Mouse (Mus musculus) gastrocnemius, adult 2 months (tissue): ENCODE results near the gene Itgal. TPM values are rescaled to one million over a fixed set of nuclear protein-coding genes. Genes with fewer than 3 reads are reported as not detected.
"Not testable (repeated sequence)": the region's sequence is repeated elsewhere in the genome, so short reads cannot be mapped to it uniquely, and the experiment has no call there.

Experiments used
- DNase-seq: peaks from one replicate; pipeline ENCODE4 v3.0.0; 2022
- H3K27ac ChIP-seq: fragments of 200-600 bp; 2 replicates; pipeline ENCODE4 v1.8.1; 2022; ENCODE audit warnings: mild to moderate bottlenecking
- H3K4me3 ChIP-seq: fragments of 200-600 bp; 2 replicates; pipeline ENCODE4 v1.8.1; 2022; ENCODE audit warnings: mild to moderate bottlenecking, moderate library complexity
- CTCF ChIP-seq: fragments of 200-600 bp; IDR thresholded peaks from 2 replicates; pipeline ENCODE4 v1.8.1; 2022; ENCODE audit warnings: antibody characterized with exemption, mild to moderate bottlenecking, moderate library complexity
- intact Hi-C: fragments of 180-260 bp; cut with DNase I; formaldehyde crosslinking; loops from one replicate; pipeline ENCODE4 v1.15.1; 2025
- total RNA-seq, 2 experiments: library from RNA; stranded (reverse); gene quantifications; 2 replicates each; pipeline ENCODE4 v1.2.3; 2021

The Itgal gene
- total RNA-seq, 2 experiments from 2014 or later, result 0.15 to 0.25 TPM

- TF ChIP-seq CTCF, result no peak
- H3K27ac ChIP-seq, result no peak overlapping the region
- intact Hi-C loops, result no loop called here
Observed at GRCm38 (mm10) chr7:127351230-127352004, 55.4 kb downstream of the Itgal start.

GRCm38 (mm10) chr7:127355796-127356195 is 59.7 kb downstream of the Itgal start:
- no peak for TF ChIP-seq CTCF
- DNase-seq, result no peak
- no peak overlapping the region for H3K27ac ChIP-seq
- no peak overlapping the region for H3K4me3 ChIP-seq
- intact Hi-C loops, result no loop called here

More at GRCm38 (mm10) chr7:127351230-127352004, 55.4 kb downstream of the Itgal start:
- H3K4me3 ChIP-seq, result no peak overlapping the region
- no peak for DNase-seq

GRCm38 (mm10) chr7:127357871-127358270 is 61.8 kb downstream of the Itgal start:
- intact Hi-C loops, result no loop called here
- DNase-seq, result no peak
- Histone ChIP-seq H3K27ac (no peak overlapping the region), H3K4me3 (no peak overlapping the region)
- no peak for TF ChIP-seq CTCF

- no peak for DNase-seq
- intact Hi-C loops, result no loop called here
- no peak overlapping the region for H3K4me3 ChIP-seq
- TF ChIP-seq CTCF, result no peak
- H3K27ac ChIP-seq, result no peak overlapping the region
Observed at GRCm38 (mm10) chr7:127358472-127358871, 62.4 kb downstream of the Itgal start.

GRCm38 (mm10) chr7:127360265-127360664 is 64.2 kb downstream of the Itgal start:
- DNase-seq, result no peak
- H3K27ac ChIP-seq, result no peak overlapping the region
- H3K4me3 ChIP-seq, result no peak overlapping the region
- no peak for TF ChIP-seq CTCF
- intact Hi-C loops, result loop anchor here (5.0 to 10.0 kb wide), 2 partner anchors 47 to 115 kb away; partner anchors contain the start of genes Fbrs and Zfp764

GRCm38 (mm10) chr7:127361449-127361848 is 65.4 kb downstream of the Itgal start:
- intact Hi-C loops, result loop anchor here (5.0 to 10.0 kb wide), 2 partner anchors 46 to 113 kb away; partner anchors contain the start of genes Fbrs and Zfp764
- no peak overlapping the region for H3K4me3 ChIP-seq
- no peak overlapping the region for H3K27ac ChIP-seq
- TF ChIP-seq CTCF, result no peak
- no peak for DNase-seq

- peak; percentile 90 for TF ChIP-seq CTCF
- Histone ChIP-seq H3K27ac (0 out of 2 replicates have a peak overlapping the region, but pooled peaks have one; percentile 43), H3K4me3 (peak overlapping the region; percentile 64)
- intact Hi-C loops, result loop anchor here (2.0 to 10.0 kb wide), 3 partner anchors 45 to 136 kb away; partner anchors contain the start of genes Fbrs and Zfp764
- peak; percentile 29 for DNase-seq
Observed at GRCm38 (mm10) chr7:127362418-127362817, 66.4 kb downstream of the Itgal start.

- H3K27ac ChIP-seq, result peak overlapping the region; percentile 58
- peak; percentile 39 for DNase-seq
- intact Hi-C loops, result loop anchor here (2.0 to 10.0 kb wide), 3 partner anchors 44 to 135 kb away; partner anchors contain the start of genes Fbrs and Zfp764
- H3K4me3 ChIP-seq, result peak overlapping the region; percentile 71
- TF ChIP-seq CTCF, result no peak
Observed at GRCm38 (mm10) chr7:127363475-127363921, 67.4 kb downstream of the Itgal start.

- peak; percentile 30 for DNase-seq
- intact Hi-C loops, result loop anchor here (2.0 to 10.0 kb wide), 3 partner anchors 31 to 111 kb away; partner anchors contain the start of genes Fbrs and Zfp764
- H3K27ac ChIP-seq, result peak overlapping the region; percentile 58
- no peak for TF ChIP-seq CTCF
- H3K4me3 ChIP-seq, result peak overlapping the region; percentile 71
Observed at GRCm38 (mm10) chr7:127364166-127364565, 68.1 kb downstream of the Itgal start.

- Histone ChIP-seq H3K4me3 (no peak overlapping the region), H3K27ac (no peak overlapping the region)
- intact Hi-C loops, result loop anchor here (10.0 kb wide), 1 partner anchor 109 kb away; the partner anchor contains the start of gene Fbrs
- DNase-seq, result no peak
- no peak for TF ChIP-seq CTCF
Observed at GRCm38 (mm10) chr7:127366249-127366648, 70.2 kb downstream of the Itgal start.

GRCm38 (mm10) chr7:127371213-127371612 is 75.2 kb downstream of the Itgal start:
- intact Hi-C loops, result no loop called here
- DNase-seq, result no peak
- Histone ChIP-seq H3K27ac (no peak overlapping the region), H3K4me3 (no peak overlapping the region)
- TF ChIP-seq CTCF, result no peak

GRCm38 (mm10) chr7:127371870-127372269 is 75.8 kb downstream of the Itgal start:
- DNase-seq, H3K4me3 ChIP-seq, H3K27ac ChIP-seq, intact Hi-C loops: not testable (repeated sequence)
- peak; percentile 17; the same call in 1 of the 2 replicates for TF ChIP-seq CTCF
